Mouse (Mus musculus) limb, embryonic 14.5 days (tissue): ENCODE measurements around the gene Hdac4. TPM values are rescaled to one million over a fixed set of nuclear protein-coding genes. Genes with fewer than 3 reads are reported as not detected.

Experiments
- ATAC-seq: fragments of 200-750 bp; cut with Nextera tagmentation; 2 replicates; pipeline ENCODE4 v1.8.0; 2017; ENCODE audit warnings: low read depth, moderate number of reproducible peaks, moderate TSS enrichment; ENCODE audit not compliant: low FRiP score
- DNase-seq: peaks from one replicate; pipeline ENCODE4 v3.0.0-alpha.2; 2015; ENCODE audit warnings: low spot score
- H3K27ac ChIP-seq: fragments of 300-500 bp; sonication (generic); replicated peaks from 2 replicates; pipeline ENCODE4 v1.5.1; 2014; ENCODE audit warnings: low read depth, mild to moderate bottlenecking, low read length, moderate library complexity, mixed read lengths
- H3K27me3 ChIP-seq: fragments of 300-500 bp; sonication (generic); 2 replicates; pipeline ENCODE4 v1.6.1; 2014; ENCODE audit warnings: low read length, mixed read lengths; ENCODE audit not compliant: control insufficient read depth, insufficient read depth
- H3K36me3 ChIP-seq: fragments of 300-500 bp; sonication (generic); 2 replicates; pipeline ENCODE4 v1.6.1; 2014; ENCODE audit warnings: mild to moderate bottlenecking, low read length, moderate library complexity, mixed read lengths; ENCODE audit not compliant: control insufficient read depth, insufficient read depth
- H3K4me1 ChIP-seq: fragments of 300-500 bp; sonication (generic); 2 replicates; pipeline ENCODE4 v1.6.1; 2014; ENCODE audit warnings: antibody characterized with exemption, low read length, mixed read lengths; ENCODE audit not compliant: control insufficient read depth, insufficient read depth
- H3K4me2 ChIP-seq: fragments of 300-500 bp; sonication (generic); replicated peaks from 2 replicates; pipeline ENCODE4 v1.6.1; 2014; ENCODE audit warnings: low read depth, mild to moderate bottlenecking, low read length, moderate library complexity; ENCODE audit not compliant: severe bottlenecking
- H3K4me3 ChIP-seq: fragments of 300-500 bp; sonication (generic); replicated peaks from 2 replicates; pipeline ENCODE4 v1.5.1; 2014; ENCODE audit warnings: low read length
- H3K9ac ChIP-seq: fragments of 300-500 bp; sonication (generic); 2 replicates; pipeline ENCODE4 v1.6.1; 2014; ENCODE audit warnings: mild to moderate bottlenecking, low read depth, low read length, moderate library complexity; ENCODE audit not compliant: severe bottlenecking
- H3K9me3 ChIP-seq: fragments of 300-500 bp; sonication (generic); 2 replicates; pipeline ENCODE4 v1.6.1; 2016; ENCODE audit warnings: low read length; ENCODE audit not compliant: control insufficient read depth
- POLR2A ChIP-seq: fragments of 200-500 bp; IDR thresholded peaks from 2 replicates; pipeline ENCODE4 v1.8.0; 2012; ENCODE audit warnings: inconsistent platforms, mild to moderate bottlenecking, moderate library complexity, borderline replicate concordance; ENCODE audit not compliant: insufficient read depth, insufficient read length; ENCODE audit errors: extremely low read depth
- WGBS: fragments of 180-500 bp; shearing (Covaris S2); extraction: QIAGEN DNeasy Blood & Tissue Kit; methylation state at CpG from one replicate; pipeline ENCODE4 v1.1.7; 2014; 5-methylcytosine and 5-hydroxymethylcytosine counted together
- polyA plus RNA-seq, 2 experiments: library from polyadenylated mRNA; depleted of rRNA in 1 of 2; stranded (reverse) in 1 of 2; unstranded in 1 of 2; fragments of >200 nt; fragmentation: Nextera tagmentation in 1 of 2; extraction: Ambion mirVana in 1 of 2; gene quantifications; 2 replicates each; pipeline versions ENCODE4 v1.2.1 to v1.2.3; 2012 to 2014

The Hdac4 gene
- polyA plus RNA-seq, 2 experiments = 15.2 to 25.4 TPM

GRCm38 (mm10) chr1:92174251-92174897 is 21.1 kb downstream of the Hdac4 start:
- no peak overlapping the region for H3K9ac ChIP-seq
- ATAC-seq = no peak
- peaks cover 33% of the 10 kb centered on the region for H3K4me1 ChIP-seq
- no peaks in the 10 kb centered on the region for H3K27me3 ChIP-seq
- H3K9me3 ChIP-seq = no peaks in the 10 kb centered on the region
- no peaks in the 10 kb centered on the region for H3K36me3 ChIP-seq
- whole genome bisulfite sequencing = 17% methylated on average over 3 of the region's 3 CpGs
- H3K4me3 ChIP-seq = no peak overlapping the region
- TF ChIP-seq POLR2A = no peak
- no peak for DNase-seq
- H3K27ac ChIP-seq = no peak overlapping the region
- no peak overlapping the region for H3K4me2 ChIP-seq

GRCm38 (mm10) chr1:92170616-92171235 is 24.8 kb downstream of the Hdac4 start:
- Histone ChIP-seq H3K9me3 (no peaks in the 10 kb centered on the region), H3K27ac (no peak overlapping the region), H3K4me3 (no peak overlapping the region), H3K4me1 (peaks cover 22% of the 10 kb centered on the region), H3K4me2 (no peak overlapping the region), H3K27me3 (no peaks in the 10 kb centered on the region), H3K9ac (no peak overlapping the region), H3K36me3 (no peaks in the 10 kb centered on the region)
- no peak for DNase-seq
- 89% methylated on average over 5 of the region's 5 CpGs for WGBS
- TF ChIP-seq POLR2A = no peak
- no peak for ATAC-seq

- no peaks in the 10 kb centered on the region for H3K27me3 ChIP-seq
- no peak for TF ChIP-seq POLR2A
- H3K9me3 ChIP-seq = no peaks in the 10 kb centered on the region
- DNase-seq (no peak), ATAC-seq (no peak)
- no peak overlapping the region for H3K9ac ChIP-seq
- H3K4me2 ChIP-seq = no peak overlapping the region
- H3K36me3 ChIP-seq = no peaks in the 10 kb centered on the region
- H3K4me3 ChIP-seq = no peak overlapping the region
- peaks cover 21% of the 10 kb centered on the region for H3K4me1 ChIP-seq
- no peak overlapping the region for H3K27ac ChIP-seq
Observed at GRCm38 (mm10) chr1:92169776-92170055, 25.8 kb downstream of the Hdac4 start.

GRCm38 (mm10) chr1:92168900-92169775 is 26.4 kb downstream of the Hdac4 start:
- Histone ChIP-seq H3K9ac (no peak overlapping the region), H3K4me2 (no peak overlapping the region), H3K9me3 (no peaks in the 10 kb centered on the region), H3K36me3 (no peaks in the 10 kb centered on the region), H3K27ac (no peak overlapping the region), H3K4me1 (peaks cover 15% of the 10 kb centered on the region), H3K4me3 (no peak overlapping the region), H3K27me3 (no peaks in the 10 kb centered on the region)
- ATAC-seq = no peak
- no peak for DNase-seq
- WGBS = 87% methylated on average over 4 of the region's 4 CpGs
- no peak for TF ChIP-seq POLR2A

- no peak for TF ChIP-seq POLR2A
- Histone ChIP-seq H3K27ac (no peak overlapping the region), H3K9ac (no peak overlapping the region), H3K27me3 (no peaks in the 10 kb centered on the region), H3K9me3 (no peaks in the 10 kb centered on the region), H3K4me2 (no peak overlapping the region), H3K4me3 (no peak overlapping the region), H3K36me3 (peaks cover 7% of the 10 kb centered on the region), H3K4me1 (peaks cover 6% of the 10 kb centered on the region; the same call in 1 of the 2 replicates)
- WGBS = 87% methylated on average over 1 of the region's 1 CpGs
- DNase-seq (no peak), ATAC-seq (no peak)
Observed at GRCm38 (mm10) chr1:92163932-92164331, 31.6 kb downstream of the Hdac4 start.
